Mouse (Mus musculus): ENCODE measurements around the gene Dnaic1.

Gene Dnaic1

DNA sequence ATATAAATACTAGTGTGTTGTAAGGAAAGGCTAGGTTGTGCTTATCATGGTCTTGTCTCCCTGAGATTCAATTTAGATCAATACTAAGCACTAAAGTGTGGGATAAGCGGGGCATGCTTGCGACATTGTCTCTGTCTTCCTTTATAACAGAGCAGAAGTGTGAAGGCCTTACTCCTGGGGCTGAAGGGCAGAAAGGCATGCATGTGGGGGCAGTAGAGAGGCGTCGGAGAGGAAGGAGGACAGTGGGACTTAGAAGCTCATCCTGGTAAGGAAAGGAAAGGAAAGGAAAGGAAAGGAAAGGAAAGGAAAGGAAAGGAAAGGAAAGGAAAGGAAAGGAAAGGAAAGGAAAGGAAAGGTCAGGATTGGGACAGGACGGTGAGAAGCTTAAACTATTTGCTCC lies 1.9 kb downstream of the Dnaic1 start:
- no peak for DNase-seq (ENCODE audit: low spot score)

DNA sequence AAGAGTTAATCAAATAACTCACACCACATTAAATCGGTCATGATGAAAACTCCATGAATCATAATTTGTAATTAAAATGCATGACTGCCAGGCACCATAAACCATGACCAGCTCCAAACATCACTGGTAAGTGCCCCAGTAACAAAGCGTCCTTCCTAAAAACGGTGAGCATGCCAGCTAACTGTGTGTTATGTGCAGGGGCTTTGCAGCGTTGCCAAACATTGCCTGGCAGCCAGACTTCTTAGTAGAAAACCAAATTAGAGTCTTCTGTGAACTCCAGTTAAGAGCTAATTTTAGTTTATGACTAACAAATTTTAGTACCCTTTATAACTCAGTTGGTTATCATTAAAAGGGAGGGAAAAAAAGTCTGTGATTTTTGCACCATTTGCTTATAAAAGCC lies 3.9 kb downstream of the Dnaic1 start:
- no peak for DNase-seq (ENCODE audit: low spot score)

DNA sequence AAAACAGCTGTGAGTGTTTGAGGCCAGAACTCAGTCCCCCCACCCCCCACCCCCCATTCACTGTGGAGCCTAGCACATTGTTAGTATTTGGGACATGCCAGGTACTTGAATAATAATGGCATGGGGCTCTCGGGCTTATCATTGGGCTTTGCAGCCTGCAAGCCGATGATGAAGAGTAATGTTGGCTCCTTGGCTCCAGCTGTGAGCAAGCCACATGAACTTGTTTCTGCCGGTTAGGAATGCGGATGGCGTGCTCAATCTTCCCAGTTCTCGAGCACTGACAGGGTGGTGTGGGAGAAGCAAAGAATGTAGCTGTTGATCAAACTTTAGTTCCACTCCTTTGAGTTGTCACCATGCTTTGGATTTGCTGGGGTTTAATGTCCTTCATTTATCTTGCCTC lies 6.3 kb downstream of the Dnaic1 start:
- DNase-seq (ENCODE audit: low spot score), result no peak

DNA sequence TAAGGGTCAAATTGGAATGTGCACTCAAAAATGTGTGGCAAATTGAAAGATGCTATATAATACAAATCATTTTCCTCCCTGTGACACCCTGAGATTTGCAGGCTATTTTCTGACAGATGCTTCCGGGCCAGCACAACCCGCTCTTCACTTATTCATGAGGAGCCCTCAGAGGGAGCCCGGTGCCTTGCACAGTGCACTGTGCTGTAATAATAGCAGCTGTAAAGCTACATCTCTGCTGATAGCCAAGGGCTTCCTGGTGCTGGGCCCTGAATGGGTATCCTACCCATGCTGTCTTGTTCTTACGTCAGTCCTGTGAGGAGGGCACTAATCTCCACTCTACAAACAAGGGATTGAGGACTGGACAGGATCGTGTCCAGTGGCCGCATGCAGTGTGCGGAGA lies 13.8 kb downstream of the Dnaic1 start:
- DNase-seq (ENCODE audit: low spot score), result no peak

DNA sequence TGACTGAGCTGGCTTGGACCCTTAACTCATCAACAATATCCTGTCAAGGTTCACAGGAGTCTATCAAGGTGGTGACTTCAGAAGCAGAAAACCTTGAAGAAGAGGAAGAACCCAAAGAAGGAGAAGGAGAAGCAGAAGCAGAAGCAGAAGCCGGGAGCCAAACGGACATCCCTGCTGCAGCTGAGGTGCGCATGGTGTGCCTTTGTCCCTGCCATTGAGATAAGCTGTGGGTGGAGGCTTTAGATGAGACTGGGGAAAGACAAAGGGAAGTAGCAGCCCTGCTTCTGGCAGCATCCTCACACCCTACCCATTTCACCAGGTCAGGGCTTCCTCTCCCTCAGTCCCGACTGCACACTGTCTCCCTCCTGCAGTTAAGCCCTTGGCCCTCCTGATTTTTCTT lies 33.2 kb downstream of the Dnaic1 start:
- DNase-seq (ENCODE audit: low spot score), result no peak

DNA sequence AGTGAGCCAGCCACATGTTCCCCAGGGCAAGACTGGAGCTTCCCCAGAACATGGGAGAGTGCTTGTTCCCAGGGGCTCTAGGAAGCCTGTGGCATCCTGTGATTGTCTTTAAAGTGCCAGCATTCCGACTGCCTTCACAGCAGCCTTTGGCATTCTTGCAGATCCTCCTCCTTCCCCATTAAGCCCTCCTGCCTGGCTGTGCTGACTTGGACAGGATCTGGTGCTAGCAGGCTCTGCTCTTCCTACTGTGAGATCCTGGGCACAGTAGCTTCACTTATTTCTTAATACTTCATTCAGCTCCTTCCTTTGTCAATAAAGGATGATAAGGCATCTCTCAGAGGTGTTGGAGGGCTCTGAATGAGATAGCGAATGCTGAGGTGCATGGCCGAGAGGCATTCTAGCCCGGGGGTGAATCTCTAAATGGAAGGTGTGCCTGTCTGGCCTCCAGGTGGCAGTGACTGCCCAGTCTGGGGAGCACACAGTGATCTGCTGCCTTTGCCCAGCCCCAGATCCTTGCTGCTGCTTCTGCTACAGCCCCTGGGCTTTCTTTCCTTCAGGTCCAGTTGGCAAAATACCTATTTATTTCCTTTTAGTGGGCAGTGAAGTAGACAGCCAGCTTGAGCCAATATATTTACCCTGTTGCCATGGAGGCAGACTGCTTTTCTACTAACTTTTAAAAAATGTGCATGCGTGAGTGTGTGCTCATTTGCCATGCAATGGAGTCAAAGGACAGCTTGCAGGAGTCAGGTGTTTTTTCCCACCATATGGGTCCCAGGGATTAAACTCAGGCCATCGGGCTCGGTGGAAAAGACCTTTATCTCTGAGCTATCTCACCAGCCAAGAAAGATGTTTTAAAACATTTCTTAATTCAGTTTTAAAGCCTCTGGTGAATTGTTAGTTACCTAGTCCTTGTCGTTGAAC lies 35.2 kb downstream of the Dnaic1 start:
- DNase-seq (ENCODE audit: low spot score), result no peak

DNA sequence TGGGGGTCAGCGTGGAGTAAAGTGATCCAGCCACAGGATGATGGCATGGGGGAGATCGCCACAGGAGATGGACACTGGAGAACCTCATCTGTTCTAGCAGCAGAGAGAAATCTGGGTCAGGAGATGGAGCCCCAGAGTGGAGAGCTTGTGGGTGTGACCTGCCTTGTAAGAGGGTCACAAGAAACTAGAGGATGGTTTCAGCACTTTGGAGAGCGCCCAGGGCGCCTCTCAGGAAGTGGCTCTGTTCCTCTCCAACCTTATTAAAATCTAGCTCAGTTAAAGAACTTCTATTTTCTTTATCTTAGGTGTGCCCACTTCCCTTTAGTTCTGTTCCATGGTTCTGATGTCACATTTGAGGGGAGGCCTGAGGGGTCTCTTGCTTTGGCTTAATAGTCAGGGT lies 37.2 kb downstream of the Dnaic1 start:
- peak; percentile 52 for DNase-seq (ENCODE audit: low spot score)

DNA sequence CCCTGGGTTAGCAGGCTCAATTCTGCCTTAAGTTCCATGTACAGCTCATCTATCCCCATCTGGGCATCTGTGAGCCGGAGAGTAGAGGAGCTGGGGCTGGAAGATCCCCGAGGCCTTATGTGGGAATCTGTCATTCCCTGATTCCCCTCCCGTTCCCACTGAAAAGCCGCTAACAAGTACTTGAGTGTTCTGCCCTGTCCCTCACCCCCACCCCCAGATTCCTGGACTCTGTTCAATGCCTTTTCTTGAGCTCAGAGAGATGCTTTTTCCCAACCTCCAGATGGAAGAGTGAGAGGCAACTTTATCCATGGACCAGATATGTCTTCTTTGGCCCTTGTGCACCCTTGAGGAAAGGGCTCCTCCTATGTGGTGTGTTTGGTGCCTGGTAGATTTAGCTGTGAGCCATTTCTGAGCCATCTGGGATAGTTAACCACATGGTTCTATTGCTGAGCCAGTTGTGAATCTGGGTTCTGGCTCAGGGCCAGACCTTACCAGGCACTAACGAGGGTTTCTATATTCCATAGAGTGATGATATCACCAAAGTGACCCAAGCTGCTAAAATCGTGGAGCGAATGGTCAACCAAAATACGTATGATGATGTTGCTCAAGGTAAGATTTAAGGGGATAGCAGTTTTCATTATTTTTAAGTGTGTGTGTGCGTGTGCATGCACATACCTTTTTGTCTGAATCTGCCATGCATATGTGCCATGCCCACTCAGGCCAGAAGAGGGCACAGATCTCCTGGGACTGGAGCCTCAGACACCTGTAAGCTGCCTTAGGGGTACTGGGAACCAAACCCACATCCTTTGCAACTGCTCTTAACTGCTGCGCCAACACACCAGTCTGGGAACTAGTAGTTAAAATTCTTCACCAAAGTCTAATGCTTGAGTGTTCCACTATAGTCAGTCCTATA lies 40.4 kb downstream of the Dnaic1 start:
- DNase-seq (ENCODE audit: low spot score), result no peak

DNA sequence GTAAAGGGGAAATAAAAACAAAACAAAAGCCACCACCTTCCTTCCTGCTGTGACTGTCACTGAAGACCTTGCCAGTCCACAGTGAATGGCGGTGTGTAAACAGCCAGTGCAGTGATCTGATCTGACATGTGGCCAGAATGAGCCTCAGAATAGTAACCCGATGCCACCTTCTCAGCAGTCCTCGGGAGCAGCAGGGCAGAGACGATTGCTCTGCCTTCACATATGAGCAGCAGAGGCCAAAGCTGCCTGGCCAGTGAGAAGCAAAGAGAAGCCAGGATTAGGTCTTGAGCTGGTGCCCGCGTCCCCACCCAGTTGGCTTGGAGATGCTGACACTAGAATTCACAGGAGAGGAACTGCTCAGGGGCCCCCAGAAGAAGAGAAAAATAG lies 41.0 kb downstream of the Dnaic1 start:
- no peak for DNase-seq (ENCODE audit: low spot score)

DNA sequence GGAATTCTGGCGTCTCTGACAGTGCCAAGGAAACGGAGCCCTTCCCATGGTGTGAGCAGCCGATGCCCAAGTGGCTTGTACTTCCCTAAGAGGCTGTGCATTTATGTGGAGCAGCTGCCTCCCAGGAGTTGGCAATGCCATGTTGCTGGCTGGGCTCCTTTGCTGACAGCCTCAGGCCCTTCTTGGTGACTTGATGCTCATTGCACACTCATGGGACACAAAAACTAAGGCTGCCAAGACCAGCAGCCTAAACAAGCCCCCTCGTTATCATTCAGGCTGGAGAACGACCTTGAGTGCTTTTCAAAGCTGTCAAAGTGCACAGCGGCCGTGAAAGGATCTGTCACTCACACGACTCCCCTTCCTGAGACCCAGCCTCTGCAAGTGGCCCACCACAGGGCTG lies 42.6 kb downstream of the Dnaic1 start:
- no peak for DNase-seq (ENCODE audit: low spot score)

DNA sequence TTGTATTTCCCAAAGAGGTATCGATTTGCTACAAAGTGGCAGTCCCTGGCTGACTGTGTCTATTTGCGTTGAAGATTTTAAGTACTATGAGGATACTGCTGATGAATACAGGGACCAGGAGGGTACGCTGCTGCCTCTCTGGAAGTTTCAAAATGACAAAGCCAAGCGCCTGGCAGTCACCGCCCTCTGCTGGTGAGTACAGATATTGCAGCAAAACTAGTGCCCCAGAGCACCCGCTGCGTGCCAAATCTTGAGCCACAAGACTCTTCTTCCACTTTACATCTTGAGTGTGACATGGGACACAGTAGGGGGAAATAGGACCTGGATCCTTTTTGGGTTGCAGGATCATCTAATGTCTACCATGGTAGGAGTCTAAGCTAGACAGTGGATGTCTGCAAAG lies 44.6 kb downstream of the Dnaic1 start:
- peak; percentile 74 for DNase-seq (ENCODE audit: low spot score)

DNA sequence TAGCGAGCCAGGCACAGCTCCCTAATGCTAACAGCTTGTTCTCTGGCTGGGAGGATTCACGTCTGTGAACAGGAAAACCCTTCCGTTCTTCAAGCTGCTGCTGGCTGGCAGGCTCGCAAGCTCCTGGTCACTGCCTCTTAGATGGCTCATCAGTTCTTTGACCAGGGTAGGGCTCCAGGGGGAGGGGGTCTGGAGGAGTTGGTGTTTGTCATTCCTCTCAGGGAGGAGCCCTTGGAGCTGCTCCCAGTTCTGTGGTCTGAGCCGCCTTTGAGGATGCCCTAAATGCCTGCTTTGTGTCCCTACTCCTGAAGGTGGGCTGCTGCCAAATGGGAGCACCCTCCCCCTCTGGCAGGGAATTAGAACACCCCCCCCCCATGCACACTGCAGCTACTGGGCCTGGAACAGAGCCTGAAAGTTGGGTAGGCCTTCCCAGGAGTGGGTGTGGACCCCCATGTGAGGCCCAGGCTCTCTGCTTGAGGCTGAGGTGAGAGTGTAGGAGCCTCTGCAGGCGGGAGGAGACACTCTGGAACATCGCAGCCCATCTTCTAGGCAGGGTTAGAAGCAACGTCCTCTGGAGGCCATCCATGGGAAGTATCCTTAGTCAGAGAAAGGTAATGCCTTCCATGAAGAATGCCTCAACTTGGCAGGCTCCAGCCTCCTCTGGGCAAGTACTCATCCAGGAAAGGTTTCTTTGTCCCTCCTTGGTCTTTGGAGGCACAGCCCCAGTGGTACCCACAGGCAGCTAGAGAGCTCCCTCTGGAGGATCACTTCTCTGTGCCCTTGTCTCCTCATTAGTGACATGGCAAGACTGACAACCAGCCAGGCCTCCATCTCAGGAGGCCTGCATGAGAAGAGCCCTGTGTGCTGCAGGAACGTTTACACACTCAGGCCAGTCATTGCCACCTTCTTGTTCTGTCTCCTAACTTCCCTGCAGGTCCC lies 46.4 kb downstream of the Dnaic1 start:
- DNase-seq (ENCODE audit: low spot score), result no peak

DNA sequence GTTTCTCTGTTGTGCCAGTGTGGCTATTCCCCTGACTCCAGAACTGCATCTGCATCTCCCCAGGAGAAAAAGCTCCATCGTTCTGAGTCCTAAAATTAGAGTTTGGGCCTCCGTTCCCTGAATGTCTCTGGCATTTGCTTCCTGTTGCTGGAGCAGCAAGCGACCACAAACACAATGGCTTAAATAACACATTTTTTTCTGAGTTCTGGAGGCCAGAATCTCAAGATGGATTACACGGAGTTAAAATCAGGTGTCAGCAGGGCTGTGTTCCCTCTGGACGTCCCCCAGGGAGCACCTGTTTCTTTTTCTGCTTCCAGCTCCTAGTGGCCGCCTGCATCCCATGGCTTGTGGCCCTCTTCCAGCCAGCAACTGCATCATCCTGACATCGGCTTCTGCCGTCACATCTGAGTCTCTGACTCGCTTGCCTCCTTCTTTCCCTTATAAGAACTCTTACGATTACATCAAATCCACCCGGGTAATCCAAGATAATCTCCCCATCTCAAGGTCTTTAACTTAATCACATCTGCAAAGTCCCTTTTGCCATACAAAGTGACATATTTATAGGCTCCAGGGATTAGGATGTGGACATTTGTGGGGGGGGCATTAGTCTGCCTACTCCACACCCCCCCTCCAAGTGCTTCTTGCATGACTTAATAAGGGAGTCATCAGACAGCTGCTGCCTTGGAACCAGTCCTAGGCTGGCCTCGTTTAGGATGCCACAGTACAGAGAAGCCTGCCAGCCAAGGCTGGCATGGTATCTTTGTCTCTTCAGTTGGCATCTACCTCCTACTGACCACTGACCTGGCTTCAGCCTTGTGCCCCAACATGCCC lies 49.6 kb downstream of the Dnaic1 start:
- peak; percentile 16 for DNase-seq (ENCODE audit: low spot score)

DNA sequence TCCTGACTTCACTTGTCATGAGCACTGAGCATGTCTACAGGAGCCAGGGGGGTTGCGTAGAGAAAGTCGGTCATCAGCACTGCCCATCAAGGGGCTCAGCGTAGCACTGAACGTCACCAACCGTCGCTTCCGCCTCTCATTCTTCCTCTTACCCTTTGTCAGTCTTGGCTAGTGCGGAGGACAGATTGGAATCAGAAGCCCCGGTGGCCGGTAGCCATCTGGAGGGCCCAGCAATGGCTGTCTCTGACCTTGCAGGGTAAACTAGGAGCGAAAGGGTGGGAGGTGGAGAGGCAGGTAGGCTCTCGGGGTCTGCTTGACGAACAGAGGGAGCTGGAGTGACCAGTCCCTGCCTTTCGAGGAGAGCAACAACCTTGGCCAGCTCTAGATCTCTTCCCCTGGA lies 52.5 kb downstream of the Dnaic1 start:
- no peak for DNase-seq (ENCODE audit: low spot score)

DNA sequence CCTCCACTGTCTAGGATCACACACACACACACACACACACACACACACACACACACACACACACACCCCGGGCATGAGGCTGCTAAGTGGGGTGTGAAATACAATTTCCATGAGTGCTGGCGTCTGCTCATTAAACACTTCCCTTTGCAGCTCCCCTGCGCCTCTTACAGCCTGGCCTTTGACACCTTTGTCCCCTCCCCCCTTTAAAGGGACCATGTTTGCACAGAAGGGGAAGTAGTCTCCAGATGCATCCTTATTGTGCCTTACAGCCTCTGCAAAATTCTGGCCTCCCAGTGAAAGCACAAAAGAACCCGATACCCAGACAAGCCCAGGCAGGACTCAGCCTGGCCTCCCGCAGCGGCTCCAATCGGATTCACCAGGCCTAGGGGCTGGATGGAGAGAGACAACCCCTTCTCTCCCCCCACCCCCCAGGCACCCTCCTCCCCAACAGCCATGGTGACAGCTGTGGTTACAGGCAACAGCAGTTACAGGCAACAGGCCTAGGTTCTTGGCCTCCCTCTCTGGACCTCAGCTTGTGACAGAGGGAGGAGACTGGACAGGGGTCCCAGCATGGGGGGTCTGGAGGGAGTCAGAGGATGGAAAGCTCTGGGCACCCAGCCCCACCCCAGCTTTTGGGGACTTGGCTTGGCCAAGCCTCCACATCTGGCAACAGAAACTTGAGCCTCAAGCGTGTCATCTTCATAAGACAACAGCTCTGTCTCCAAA lies 58.8 kb downstream of the Dnaic1 start:
- no peak for DNase-seq (ENCODE audit: low spot score)

DNA sequence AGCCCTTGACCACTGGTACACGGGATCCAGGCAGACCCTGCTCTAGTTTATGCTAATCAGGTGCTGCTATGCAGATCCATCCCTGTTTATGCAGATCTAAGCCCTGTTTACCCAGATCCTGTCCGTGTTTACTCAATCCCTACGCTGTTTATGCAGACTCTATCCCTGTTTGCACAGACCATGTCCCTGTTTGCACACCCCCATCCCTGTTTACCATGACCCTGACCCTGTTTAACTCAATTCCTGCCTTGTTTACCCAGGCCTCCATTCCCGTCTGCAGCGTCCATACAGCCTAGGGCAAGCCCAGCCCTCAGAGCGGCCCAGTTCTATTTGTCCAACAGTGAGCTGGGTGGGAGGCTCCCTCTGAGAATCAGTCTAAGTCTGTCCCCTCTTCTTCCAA lies 60.6 kb downstream of the Dnaic1 start:
- no peak for DNase-seq (ENCODE audit: low spot score)

DNA sequence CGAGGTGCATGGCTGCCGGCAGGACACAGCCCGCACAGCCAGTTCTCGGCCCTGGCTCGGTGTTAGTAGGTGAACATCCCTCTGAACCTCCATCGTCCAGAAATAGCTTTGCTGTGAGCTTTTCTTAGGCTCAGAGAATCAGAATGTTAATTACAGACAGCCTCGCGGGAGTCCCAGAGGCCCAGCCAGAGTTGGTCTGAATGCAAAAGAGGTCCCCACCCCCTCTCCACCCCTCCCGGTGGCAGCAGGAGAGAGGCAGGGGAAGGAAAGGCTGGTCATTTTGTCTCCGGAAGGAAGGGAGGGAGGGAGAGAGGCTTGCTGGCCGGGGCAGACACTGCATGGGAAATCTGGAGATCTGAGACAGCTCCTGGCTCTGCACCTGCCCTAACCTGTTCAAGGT lies 61.8 kb downstream of the Dnaic1 start:
- DNase-seq (ENCODE audit: low spot score), result no peak

DNA sequence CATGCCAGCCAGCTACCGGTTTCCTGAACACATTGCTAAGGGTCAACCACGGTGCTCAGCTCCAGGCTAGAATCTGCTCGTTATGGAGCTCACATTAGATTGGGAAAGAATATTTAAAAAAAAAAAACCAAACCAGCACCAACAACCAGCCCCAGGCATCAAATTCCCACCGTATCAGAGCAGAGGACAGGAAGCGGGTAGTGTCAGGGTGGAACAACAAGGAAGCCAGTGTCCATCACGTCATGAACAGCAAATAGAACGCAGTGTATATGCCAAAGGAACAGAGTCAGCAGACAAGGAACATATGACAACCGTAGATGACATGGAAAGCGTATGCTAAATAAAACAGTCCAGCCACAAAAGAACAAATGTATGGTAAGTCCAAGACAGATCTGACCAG lies 63.4 kb downstream of the Dnaic1 start:
- DNase-seq (ENCODE audit: low spot score), result no peak

DNA sequence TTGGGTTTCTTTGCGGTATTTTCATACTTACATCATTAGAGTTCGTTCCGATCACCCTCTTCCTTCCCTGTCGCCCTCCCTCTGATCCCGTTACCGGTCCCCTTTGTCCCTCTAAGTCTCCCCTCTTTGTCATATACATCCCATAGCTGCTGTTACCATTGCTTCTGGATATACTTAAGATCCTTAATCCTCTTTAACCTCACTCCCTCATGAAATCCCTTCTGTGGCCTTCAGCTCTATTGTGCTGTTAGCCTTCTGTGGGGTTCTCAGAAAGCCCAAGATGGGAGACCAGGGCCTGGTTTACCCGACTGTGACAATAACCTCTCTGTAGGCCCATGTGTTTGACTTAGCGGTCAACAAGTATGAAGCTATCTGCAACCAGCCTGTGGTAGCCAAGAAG lies 65.1 kb downstream of the Dnaic1 start:
- DNase-seq (ENCODE audit: low spot score), result no peak

DNA sequence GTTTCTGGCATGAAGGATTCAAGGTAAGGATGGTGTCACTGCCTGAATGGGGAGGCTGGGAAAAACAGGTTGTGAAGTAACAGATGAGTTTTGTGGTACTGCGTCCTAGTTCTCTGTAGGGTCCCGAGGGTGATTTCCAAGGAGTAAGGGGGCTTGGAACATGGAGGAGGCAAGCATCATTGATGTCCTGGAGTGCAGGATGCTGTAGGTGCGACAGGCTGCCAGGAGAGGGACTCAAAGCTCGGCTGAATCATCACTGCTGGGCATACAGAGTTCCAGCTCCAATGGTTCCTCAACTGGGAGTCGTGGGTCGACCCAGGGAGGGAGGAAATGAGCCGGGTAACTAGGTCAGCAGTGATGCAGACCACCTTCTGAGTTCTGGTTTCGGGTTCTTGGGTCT lies 65.6 kb downstream of the Dnaic1 start:
- DNase-seq (ENCODE audit: low spot score), result no peak

Data from urinary bladder, postnatal 25 days (tissue).